Comparison of ENCODE assay signal across 11 mouse cellular contexts in genomic region chr5:149713834-149714233, GRCm38 (mm10). TPM values are rescaled to one million over a fixed set of nuclear protein-coding genes. Genes with fewer than 3 reads are reported as not detected.
A peak's percentile ranks its signal among the peaks of the same experiment; 100 is the strongest.
DNase-seq lines count a peak whose midpoint lies in the region; ATAC-seq and TF ChIP-seq lines count a peak whose summit lies in the region.
"Had no signal": no experiment of that assay in that cellular context is flagged by ENCODE, and none has a peak within 500 bp of the region (broad histone marks: within the 10 kb centered on the region; RNA-seq: fewer than 3 reads in every experiment).

No protein-coding gene starts in this region.

- no peaks in the 10 kb centered on the region for H3K9me3 ChIP-seq in forebrain, embryonic 15.5 days
- H3K9me3 ChIP-seq in forebrain, embryonic 10.5 days: peaks cover 2% of the 10 kb centered on the region
- no peaks in the 10 kb centered on the region for H3K9me3 ChIP-seq in heart, embryonic 15.5 days (replicated peaks)
- H3K9me3 ChIP-seq in midbrain, embryonic 13.5 days: peaks cover 3% of the 10 kb centered on the region
- H3K9me3 ChIP-seq in midbrain, embryonic 11.5 days (ENCODE audit: control insufficient read depth, low read length): no peaks in the 10 kb centered on the region
- H3K9me3 ChIP-seq in midbrain, postnatal 0 days (ENCODE audit: low read length): no peaks in the 10 kb centered on the region

- H3K27ac ChIP-seq in forebrain, embryonic 15.5 days (replicated peaks): 0 out of 2 replicates have a peak overlapping the region, but pooled peaks have one; percentile 6
- H3K27ac ChIP-seq in forebrain, embryonic 10.5 days: no peak overlapping the region
- H3K27ac ChIP-seq in heart, embryonic 15.5 days: no peak overlapping the region
- peak overlapping the region; percentile 74 for H3K27ac ChIP-seq in midbrain, embryonic 13.5 days
- no peak overlapping the region for H3K27ac ChIP-seq in midbrain, embryonic 11.5 days (ENCODE audit: low read depth, low read length)
- no peak overlapping the region for H3K27ac ChIP-seq in midbrain, postnatal 0 days (ENCODE audit: low read depth, low read length)
- H3K27ac ChIP-seq: stomach, postnatal 0 days had no signal

- peaks cover 11% of the 10 kb centered on the region for H3K4me1 ChIP-seq in forebrain, embryonic 15.5 days
- H3K4me1 ChIP-seq in forebrain, embryonic 10.5 days: peaks cover 16% of the 10 kb centered on the region
- 0 out of 2 replicates have a peak, but pooled peaks cover 3% of the 10 kb centered on the region for H3K4me1 ChIP-seq in heart, embryonic 15.5 days (replicated peaks)
- H3K4me1 ChIP-seq in midbrain, embryonic 13.5 days (replicated peaks): peaks cover 28% of the 10 kb centered on the region
- H3K4me1 ChIP-seq in midbrain, embryonic 11.5 days (ENCODE audit: control insufficient read depth, insufficient read depth, low read length): no peaks in the 10 kb centered on the region
- no peaks in the 10 kb centered on the region; the same call in 1 of the 2 replicates for H3K4me1 ChIP-seq in midbrain, postnatal 0 days (ENCODE audit: insufficient read depth, low read length)

- no peaks in the 10 kb centered on the region for H3K27me3 ChIP-seq in forebrain, embryonic 15.5 days
- no peaks in the 10 kb centered on the region for H3K27me3 ChIP-seq in forebrain, embryonic 10.5 days (ENCODE audit: poor library complexity, severe bottlenecking)
- no peaks in the 10 kb centered on the region for H3K27me3 ChIP-seq in heart, embryonic 15.5 days
- H3K27me3 ChIP-seq in midbrain, embryonic 13.5 days: no peaks in the 10 kb centered on the region
- H3K27me3 ChIP-seq in midbrain, embryonic 11.5 days (ENCODE audit: control insufficient read depth, insufficient read depth, low read length): no peaks in the 10 kb centered on the region
- H3K27me3 ChIP-seq in midbrain, postnatal 0 days (ENCODE audit: insufficient read depth, low read length): no peaks in the 10 kb centered on the region

- no peak overlapping the region for H3K4me3 ChIP-seq in forebrain, embryonic 15.5 days
- no peak overlapping the region for H3K4me3 ChIP-seq in forebrain, embryonic 10.5 days
- peak overlapping the region; percentile 33 for H3K4me3 ChIP-seq in heart, embryonic 15.5 days
- no peak overlapping the region for H3K4me3 ChIP-seq in midbrain, embryonic 13.5 days (replicated peaks)
- no peak overlapping the region for H3K4me3 ChIP-seq in midbrain, embryonic 11.5 days (ENCODE audit: low read depth, low read length)
- no peak overlapping the region for H3K4me3 ChIP-seq in midbrain, postnatal 0 days (ENCODE audit: low read depth, low read length)

- no peak for TF ChIP-seq CTCF in midbrain, postnatal 0 days (IDR thresholded peaks at IDR 0.05)

- 81% methylated on average over 16 of the region's 16 CpGs for WGBS in forebrain, embryonic 15.5 days
- WGBS in forebrain, embryonic 10.5 days: 87% methylated on average over 16 of the region's 16 CpGs
- WGBS in heart, embryonic 15.5 days: 30% methylated on average over 16 of the region's 16 CpGs
- WGBS in midbrain, embryonic 13.5 days: 69% methylated on average over 16 of the region's 16 CpGs
- 84% methylated on average over 16 of the region's 16 CpGs for WGBS in midbrain, embryonic 11.5 days
- 38% methylated on average over 16 of the region's 16 CpGs for WGBS in midbrain, postnatal 0 days

- H3K9ac ChIP-seq in forebrain, embryonic 15.5 days (replicated peaks): no peak overlapping the region
- no peak overlapping the region for H3K9ac ChIP-seq in heart, embryonic 15.5 days
- H3K9ac ChIP-seq in midbrain, embryonic 13.5 days (replicated peaks): no peak overlapping the region
- H3K9ac ChIP-seq in midbrain, embryonic 11.5 days (ENCODE audit: low read length): no peak overlapping the region
- H3K9ac ChIP-seq in midbrain, postnatal 0 days (replicated peaks; ENCODE audit: low read length, poor library complexity, severe bottlenecking): 0 out of 2 replicates have a peak overlapping the region, but pooled peaks have one; percentile 4

- H3K36me3 ChIP-seq in forebrain, embryonic 15.5 days: no peaks in the 10 kb centered on the region
- peaks cover 27% of the 10 kb centered on the region for H3K36me3 ChIP-seq in forebrain, embryonic 10.5 days (replicated peaks)
- H3K36me3 ChIP-seq in heart, embryonic 15.5 days: no peaks in the 10 kb centered on the region
- H3K36me3 ChIP-seq in midbrain, embryonic 13.5 days: no peaks in the 10 kb centered on the region
- H3K36me3 ChIP-seq in midbrain, embryonic 11.5 days (ENCODE audit: control insufficient read depth, insufficient read depth, low read length): no peaks in the 10 kb centered on the region
- no peaks in the 10 kb centered on the region for H3K36me3 ChIP-seq in midbrain, postnatal 0 days (ENCODE audit: insufficient read depth, low read length)

- no peak for DNase-seq in forebrain, embryonic 10.5 days (ENCODE audit: extremely low spot score, low spot score)
- DNase-seq in heart, postnatal 4 days: no peak
- DNase-seq in midbrain, embryonic 11.5 days (ENCODE audit: low spot score, missing footprints): no peak
- peak; percentile 5 for DNase-seq in midbrain, postnatal 0 days (ENCODE audit: low spot score)
- DNase-seq in embryo, embryonic 11 days: no peak
- DNase-seq: cerebellum, adult 2 months had no signal

- H3K4me2 ChIP-seq in forebrain, embryonic 15.5 days (replicated peaks): no peak overlapping the region
- peak overlapping the region; percentile 62 for H3K4me2 ChIP-seq in heart, embryonic 15.5 days
- peak overlapping the region; percentile 36 for H3K4me2 ChIP-seq in midbrain, embryonic 13.5 days (replicated peaks)
- no peak overlapping the region for H3K4me2 ChIP-seq in midbrain, embryonic 11.5 days
- H3K4me2 ChIP-seq in midbrain, postnatal 0 days (ENCODE audit: low read depth, low read length, poor library complexity, severe bottlenecking): peak overlapping the region; percentile 27

- no peak for ATAC-seq in forebrain, embryonic 15.5 days (replicated peaks)
- ATAC-seq in heart, embryonic 15.5 days (replicated peaks; ENCODE audit: insufficient number of reproducible peaks, insufficient read depth, low FRiP score, low read depth): no peak
- ATAC-seq in midbrain, embryonic 13.5 days: peak; percentile 43; the same call in 1 of the 2 replicates
- no peak for ATAC-seq in midbrain, embryonic 11.5 days (ENCODE audit: low FRiP score)
- no peak for ATAC-seq in midbrain, postnatal 0 days (ENCODE audit: low FRiP score)
- ATAC-seq: inflammation-experienced regulatory T-cells, adult 6 months had no signal

RNA-seq across cellular contexts. Expression of gene B3glct, which starts 35.8 kb away (rescaled TPM):
- polyA plus RNA-seq in forebrain, embryonic 15.5 days (2015; fragmentation: Nextera tagmentation; extraction: Ambion mirVana): 12.8 and 13.2 TPM in 2 replicates
- 14.9 and 15.4 TPM in 2 replicates for polyA plus RNA-seq in forebrain, embryonic 10.5 days (2016; fragmentation: Nextera tagmentation; extraction: Ambion mirVana)
- 8.0 and 8.6 TPM in 2 replicates for polyA plus RNA-seq in heart, embryonic 15.5 days (2015; fragmentation: Nextera tagmentation; extraction: Ambion mirVana)
- 10 to 100 TPM; 13.0 to 14.0 TPM for total RNA-seq in heart, postnatal 4 days (2021)
- polyA plus RNA-seq in midbrain, embryonic 13.5 days (2015; fragmentation: Nextera tagmentation; extraction: Ambion mirVana): 13.6 and 13.9 TPM in 2 replicates
- polyA plus RNA-seq in midbrain, embryonic 11.5 days (2014; fragmentation: Nextera tagmentation; extraction: Ambion mirVana): 16.0 and 18.7 TPM in 2 replicates
- 25.6 and 32.2 TPM in 2 replicates for total RNA-seq in midbrain, postnatal 0 days (2014; rRNA removed)
- 18.1 TPM in 2 replicates for polyA plus RNA-seq in midbrain, postnatal 0 days (2015; fragmentation: Nextera tagmentation; extraction: Ambion mirVana)

Comparison
In these comparisons a context has a peak if more than half of its experiments do, and no peak if none do; other contexts are left out.
1. H3K27ac ChIP-seq: peak in forebrain, embryonic 15.5 days (single experiment) and midbrain, embryonic 13.5 days (single experiment); none in forebrain, embryonic 10.5 days (single experiment), heart, embryonic 15.5 days (single experiment), midbrain, embryonic 11.5 days (single experiment) and midbrain, postnatal 0 days (single experiment).
2. H3K4me2 ChIP-seq: peak in heart, embryonic 15.5 days (single experiment), midbrain, embryonic 13.5 days (single experiment) and midbrain, postnatal 0 days (single experiment); none in forebrain, embryonic 15.5 days (single experiment) and midbrain, embryonic 11.5 days (single experiment).